Mouse (Mus musculus) ovary, postnatal 14 days (tissue): ENCODE results near the gene Rnf182.

Experiments
- DNase-seq: peaks from one replicate; pipeline ENCODE4 v3.0.0; 2022; ENCODE audit warnings: low spot score

Rnf182 gene

GRCm38 (mm10) chr13:43615577-43616254, at the start of gene Rnf182:
Gene Rnf182 (plus strand): TSS chr13:43615710.
- DNase-seq: peak; percentile 60

GRCm38 (mm10) chr13:43566184-43566583, 49.3 kb upstream of the Rnf182 start:
- DNase-seq: no peak

GRCm38 (mm10) chr13:43567141-43567891, 48.2 kb upstream of the Rnf182 start:
- DNase-seq: no peak

GRCm38 (mm10) chr13:43573979-43574378, 41.5 kb upstream of the Rnf182 start:
- DNase-seq: no peak

- no peak for DNase-seq
Measured at GRCm38 (mm10) chr13:43575431-43575830, 40.1 kb upstream of the Rnf182 start.

GRCm38 (mm10) chr13:43577254-43577653, 38.3 kb upstream of the Rnf182 start:
- no peak for DNase-seq

GRCm38 (mm10) chr13:43577766-43578165, 37.7 kb upstream of the Rnf182 start:
- DNase-seq: no peak

GRCm38 (mm10) chr13:43579740-43580139, 35.8 kb upstream of the Rnf182 start:
- peak; percentile 53 for DNase-seq

- DNase-seq: no peak
Measured at GRCm38 (mm10) chr13:43580661-43581060, 34.8 kb upstream of the Rnf182 start.

- DNase-seq: no peak
Measured at GRCm38 (mm10) chr13:43582961-43583360, 32.5 kb upstream of the Rnf182 start.

GRCm38 (mm10) chr13:43583504-43583903, 32.0 kb upstream of the Rnf182 start:
- DNase-seq: no peak

GRCm38 (mm10) chr13:43585335-43585734, 30.2 kb upstream of the Rnf182 start:
- no peak for DNase-seq

GRCm38 (mm10) chr13:43586966-43587365, 28.5 kb upstream of the Rnf182 start:
- no peak for DNase-seq

GRCm38 (mm10) chr13:43587844-43588840, 27.4 kb upstream of the Rnf182 start:
- DNase-seq: no peak

GRCm38 (mm10) chr13:43591828-43592680, 23.5 kb upstream of the Rnf182 start:
- no peak for DNase-seq

GRCm38 (mm10) chr13:43592681-43593068, 22.8 kb upstream of the Rnf182 start:
- DNase-seq: no peak

GRCm38 (mm10) chr13:43595896-43596295, 19.6 kb upstream of the Rnf182 start:
- peak; percentile 57 for DNase-seq

- no peak for DNase-seq
Measured at GRCm38 (mm10) chr13:43600967-43601366, 14.5 kb upstream of the Rnf182 start.

- DNase-seq: no peak
Measured at GRCm38 (mm10) chr13:43602440-43602839, 13.1 kb upstream of the Rnf182 start.

- DNase-seq: no peak
Measured at GRCm38 (mm10) chr13:43603042-43603441, 12.5 kb upstream of the Rnf182 start.

GRCm38 (mm10) chr13:43608854-43609253, 6.7 kb upstream of the Rnf182 start:
- no peak for DNase-seq
